Mouse (Mus musculus): ENCODE measurements around the gene Dbh. TPM values are rescaled to one million over a fixed set of nuclear protein-coding genes. Genes with fewer than 3 reads are reported as not detected.

The Dbh gene
- total and polyA plus RNA-seq, 3 experiments, result not detected

DNA sequence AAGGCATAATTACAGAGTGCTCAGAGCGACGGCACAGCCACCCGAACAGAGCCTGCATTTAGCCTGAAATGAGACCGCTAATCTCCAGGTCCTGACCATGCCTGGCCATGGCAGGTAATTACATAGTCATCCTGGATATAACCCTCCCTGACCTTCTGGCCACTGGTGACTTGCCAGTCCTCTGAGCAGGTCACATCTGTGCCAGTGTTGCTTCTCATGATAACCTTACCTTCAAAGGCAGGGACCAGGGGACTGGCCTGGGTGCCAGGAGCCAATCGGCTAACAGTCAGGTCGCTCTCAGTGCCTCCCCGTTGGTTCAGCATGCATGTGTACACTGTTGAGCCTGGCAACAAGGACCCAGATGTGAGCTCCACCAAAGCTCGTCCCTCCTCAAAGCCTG lies 53.5 kb downstream of the Dbh start:
- Histone ChIP-seq H3K4me3 (ENCODE audit: control insufficient read depth in 1 of 2, insufficient read depth in 1 of 2, low read depth in 2 of 2, low read length in 2 of 2) (no peak overlapping the region), H3K36me3 (ENCODE audit: control insufficient read depth in 1 of 2, insufficient read depth in 2 of 2, low read length in 2 of 2) (no peaks in the 10 kb centered on the region), H3K9me3 (replicated peaks; ENCODE audit: insufficient read depth, low read length) (no peaks in the 10 kb centered on the region), H3K27ac (ENCODE audit: control insufficient read depth, low read depth, low read length) (no peak overlapping the region), H3K27me3 (ENCODE audit: control insufficient read depth in 1 of 2, insufficient read depth in 2 of 2, low read length in 2 of 2) (peaks cover 0 to 2% of the 10 kb centered on the region in 2 experiments; a peak in 3 of 4 replicates), H3K4me1 (ENCODE audit: control insufficient read depth in 1 of 2, insufficient read depth in 2 of 2, low read length in 2 of 2) (no peaks in the 10 kb centered on the region), H3K9ac (ENCODE audit: control insufficient read depth, low read depth, low read length, poor library complexity, severe bottlenecking) (no peak overlapping the region), H3K79me2 (ENCODE audit: control insufficient read depth, insufficient read depth, low read length, poor library complexity) (no peaks in the 10 kb centered on the region)
- TF ChIP-seq MAX (IDR thresholded peaks at IDR 0.05; ENCODE audit: low read length) (no peak), ZNF384 (IDR thresholded peaks at IDR 0.05; ENCODE audit: low read depth, low read length) (no peak), MXI1 (IDR thresholded peaks at IDR 0.05; ENCODE audit: low read depth, low read length) (no peak), MAFK (IDR thresholded peaks at IDR 0.05; ENCODE audit: borderline replicate concordance, low read depth, low read length) (no peak), MEF2A (IDR thresholded peaks at IDR 0.05; ENCODE audit: extremely low read depth, insufficient replicate concordance, low read depth, low read length, poor library complexity, severe bottlenecking) (no peak), UBTF (IDR thresholded peaks at IDR 0.05; ENCODE audit: borderline replicate concordance, insufficient read depth, low read depth, low read length) (no peak), ZMIZ1 (IDR thresholded peaks at IDR 0.05; ENCODE audit: low read depth, low read length) (no peak), MAZ (IDR thresholded peaks at IDR 0.05; ENCODE audit: low read depth, low read length) (no peak), BHLHE40 (IDR thresholded peaks at IDR 0.05; ENCODE audit: borderline replicate concordance, low read depth, low read length) (no peak), GATA1 (IDR thresholded peaks at IDR 0.05; ENCODE audit: low read depth, low read length) (no peak), HCFC1 (IDR thresholded peaks at IDR 0.05; ENCODE audit: low read depth, low read length) (no peak), MYB (IDR thresholded peaks at IDR 0.05; ENCODE audit: low read depth, low read length) (no peak), NELFE (IDR thresholded peaks at IDR 0.05; ENCODE audit: low read depth, low read length) (no peak), CHD1 (IDR thresholded peaks at IDR 0.05; ENCODE audit: low read depth, low read length) (no peak)
- no peak for DNase-seq (ENCODE audit: low read depth, low spot score)

GRCm38 (mm10) chr2:27223012-27223421 lies 58.0 kb downstream of the Dbh start:
- no peak for DNase-seq (ENCODE audit: low read depth, low spot score)
- Histone ChIP-seq H3K9ac (ENCODE audit: control insufficient read depth, low read depth, low read length, poor library complexity, severe bottlenecking) (no peak overlapping the region), H3K79me2 (ENCODE audit: control insufficient read depth, insufficient read depth, low read length, poor library complexity) (no peaks in the 10 kb centered on the region), H3K4me3 (ENCODE audit: control insufficient read depth in 1 of 2, insufficient read depth in 1 of 2, low read depth in 2 of 2, low read length in 2 of 2) (no peak overlapping the region), H3K36me3 (ENCODE audit: control insufficient read depth in 1 of 2, insufficient read depth in 2 of 2, low read length in 2 of 2) (no peaks in the 10 kb centered on the region), H3K9me3 (replicated peaks; ENCODE audit: insufficient read depth, low read length) (no peaks in the 10 kb centered on the region), H3K27me3 (ENCODE audit: control insufficient read depth in 1 of 2, insufficient read depth in 2 of 2, low read length in 2 of 2) (peaks cover 0 to 2% of the 10 kb centered on the region in 2 experiments; a peak in 3 of 4 replicates), H3K4me1 (ENCODE audit: control insufficient read depth in 1 of 2, insufficient read depth in 2 of 2, low read length in 2 of 2) (no peaks in the 10 kb centered on the region), H3K27ac (ENCODE audit: control insufficient read depth, low read depth, low read length) (no peak overlapping the region)
- TF ChIP-seq MAZ (IDR thresholded peaks at IDR 0.05; ENCODE audit: low read depth, low read length) (no peak), POLR2A (IDR thresholded peaks at IDR 0.05; ENCODE audit: control insufficient read depth in 1 of 2, insufficient read depth in 1 of 2, low read depth in 1 of 2, low read length in 2 of 2, poor library complexity in 1 of 2) (no peak), ZKSCAN1 (IDR thresholded peaks at IDR 0.05; ENCODE audit: low read depth, low read length) (no peak), KAT2A (conservative IDR thresholded peaks at IDR 0.05; ENCODE audit: low read depth, low read length) (no peak), CHD2 (IDR thresholded peaks at IDR 0.05; ENCODE audit: low read length) (no peak), USF1 (IDR thresholded peaks at IDR 0.05; ENCODE audit: low read depth, low read length) (no peak), MAX (IDR thresholded peaks at IDR 0.05; ENCODE audit: low read length) (no peak), SMC3 (IDR thresholded peaks at IDR 0.05; ENCODE audit: low read depth, low read length) (no peak), ETS1 (IDR thresholded peaks at IDR 0.05; ENCODE audit: low read depth, low read length) (no peak), E2F4 (IDR thresholded peaks at IDR 0.05; ENCODE audit: borderline replicate concordance, low read depth, low read length) (no peak), CTCF (IDR thresholded peaks at IDR 0.05 in 2 of 3, conservative IDR thresholded peaks at IDR 0.05 in 1 of 3; ENCODE audit: control insufficient read depth in 1 of 3, insufficient read depth in 1 of 3, low read depth in 2 of 3, low read length in 3 of 3, poor library complexity in 1 of 3, severe bottlenecking in 1 of 3) (no peak), POLR2AphosphoS5 (IDR thresholded peaks at IDR 0.05; ENCODE audit: borderline replicate concordance, low read depth, low read length) (no peak), TAL1 (IDR thresholded peaks at IDR 0.05; ENCODE audit: low read length) (no peak), JUND (IDR thresholded peaks at IDR 0.05; ENCODE audit: low read depth, low read length) (no peak), MEF2A (IDR thresholded peaks at IDR 0.05; ENCODE audit: extremely low read depth, insufficient replicate concordance, low read depth, low read length, poor library complexity, severe bottlenecking) (no peak), UBTF (IDR thresholded peaks at IDR 0.05; ENCODE audit: borderline replicate concordance, insufficient read depth, low read depth, low read length) (no peak)

Data from MEL (cell line).